Mouse (Mus musculus): ENCODE data around the gene Hmces. TPM values are rescaled to one million over a fixed set of nuclear protein-coding genes. Genes with fewer than 3 reads are reported as not detected.
A peak's percentile ranks its signal among the peaks of the same experiment; 100 is the strongest.
"Not testable (repeated sequence)": the region's sequence is repeated elsewhere in the genome, so short reads cannot be mapped to it uniquely, and the experiment has no call there.

Hmces gene
- polyA plus RNA-seq, 1 experiment from 2014 or later = 51.5 TPM

DNA sequence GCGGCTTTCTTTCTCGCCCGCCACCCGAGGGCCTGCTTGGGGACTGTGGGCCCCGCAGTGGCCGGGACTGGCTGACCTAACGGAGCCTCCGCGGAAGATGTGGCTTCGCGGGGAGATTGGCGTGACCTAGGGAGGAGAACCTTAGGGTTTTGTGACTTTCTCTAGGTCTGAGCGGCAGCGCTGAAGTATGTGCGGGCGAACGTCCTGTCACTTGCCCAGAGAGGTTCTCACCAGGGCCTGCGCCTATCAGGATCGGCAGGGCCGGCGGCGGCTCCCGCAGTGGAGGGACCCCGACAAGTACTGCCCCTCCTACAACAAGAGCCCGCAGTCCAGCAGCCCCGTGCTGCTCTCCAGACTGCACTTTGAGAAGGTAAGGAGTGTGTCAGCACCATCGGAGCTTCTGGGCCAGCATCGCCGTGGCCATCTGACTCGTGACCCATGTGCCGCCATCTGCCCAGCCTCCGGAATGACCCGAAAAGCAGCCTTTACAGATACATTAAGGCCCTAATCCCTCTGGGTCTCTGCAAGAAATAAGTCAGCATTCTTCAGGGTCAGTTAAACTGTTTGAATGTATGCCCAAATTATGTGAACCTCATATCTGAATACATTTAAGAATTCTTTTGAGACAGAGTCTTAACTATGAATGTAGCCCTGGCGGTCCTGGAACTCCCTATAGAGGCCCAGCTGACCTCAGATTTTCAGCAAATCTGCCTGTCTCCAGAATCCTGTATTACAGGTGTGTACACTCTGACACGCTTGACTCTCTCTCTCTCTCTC lies 779 bp downstream of the Hmces start:
- Histone ChIP-seq H3K4me1 (peaks cover 8% of the 10 kb centered on the region), H3K4me2 (replicated peaks) (peak overlapping the region; percentile 69), H3K9me3 (replicated peaks) (no peaks in the 10 kb centered on the region), H3K36me3 (peaks cover 61% of the 10 kb centered on the region), H3K27me3 (no peaks in the 10 kb centered on the region), H3K27ac (replicated peaks) (peak overlapping the region; percentile 89), H3K4me3 (replicated peaks) (peak overlapping the region; percentile 93), H3K9ac (peak overlapping the region; percentile 95)
- ATAC-seq (ENCODE audit: insufficient number of reproducible peaks, low FRiP score, low TSS enrichment, low read depth) = peak; percentile 61
- 2% methylated on average over 35 of the region's 35 CpGs for WGBS

- H3K36me3 ChIP-seq = peaks cover 56% of the 10 kb centered on the region
- H3K9ac ChIP-seq = no peak overlapping the region
- ATAC-seq (ENCODE audit: insufficient number of reproducible peaks, low FRiP score, low TSS enrichment, low read depth) = no peak
- H3K9me3 ChIP-seq (replicated peaks) = no peaks in the 10 kb centered on the region
- H3K27ac ChIP-seq (replicated peaks) = no peak overlapping the region
- no peaks in the 10 kb centered on the region for H3K27me3 ChIP-seq
- H3K4me2 ChIP-seq (replicated peaks) = no peak overlapping the region
- peaks cover 8% of the 10 kb centered on the region for H3K4me1 ChIP-seq
- WGBS = 80% methylated on average over 5 of the region's 5 CpGs
- no peak overlapping the region for H3K4me3 ChIP-seq (replicated peaks)
Measured at GRCm38 (mm10) chr6:87915939-87916338, 2.2 kb downstream of the Hmces start.

DNA sequence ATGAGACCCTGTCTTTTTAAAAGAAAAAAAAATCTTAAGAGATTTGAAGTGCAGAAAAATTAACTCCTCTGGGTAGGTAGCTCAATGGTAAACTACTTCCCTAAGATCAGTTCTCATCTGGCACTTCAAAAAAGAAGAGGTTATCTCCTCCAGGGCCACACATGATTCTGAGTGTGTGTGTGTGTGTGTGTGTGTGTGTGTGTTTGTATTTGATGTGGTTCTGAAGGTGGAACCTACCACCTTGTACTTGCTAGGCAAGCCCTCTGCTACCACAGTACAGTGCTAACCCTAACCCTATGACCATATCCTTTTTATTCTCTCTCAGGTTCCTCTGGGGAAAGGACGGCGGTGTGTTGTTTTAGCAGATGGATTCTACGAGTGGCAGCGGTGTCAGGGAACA lies 7.5 kb downstream of the Hmces start:
- no peaks in the 10 kb centered on the region for H3K9me3 ChIP-seq (replicated peaks)
- no peak overlapping the region for H3K27ac ChIP-seq (replicated peaks)
- H3K9ac ChIP-seq = no peak overlapping the region
- 87% methylated on average over 4 of the region's 4 CpGs for WGBS
- no peaks in the 10 kb centered on the region for H3K27me3 ChIP-seq
- H3K4me1 ChIP-seq = no peaks in the 10 kb centered on the region
- no peak overlapping the region for H3K4me2 ChIP-seq (replicated peaks)
- H3K36me3 ChIP-seq = peaks cover 57% of the 10 kb centered on the region
- H3K4me3 ChIP-seq (replicated peaks) = no peak overlapping the region
- ATAC-seq (ENCODE audit: insufficient number of reproducible peaks, low FRiP score, low TSS enrichment, low read depth) = no peak

DNA sequence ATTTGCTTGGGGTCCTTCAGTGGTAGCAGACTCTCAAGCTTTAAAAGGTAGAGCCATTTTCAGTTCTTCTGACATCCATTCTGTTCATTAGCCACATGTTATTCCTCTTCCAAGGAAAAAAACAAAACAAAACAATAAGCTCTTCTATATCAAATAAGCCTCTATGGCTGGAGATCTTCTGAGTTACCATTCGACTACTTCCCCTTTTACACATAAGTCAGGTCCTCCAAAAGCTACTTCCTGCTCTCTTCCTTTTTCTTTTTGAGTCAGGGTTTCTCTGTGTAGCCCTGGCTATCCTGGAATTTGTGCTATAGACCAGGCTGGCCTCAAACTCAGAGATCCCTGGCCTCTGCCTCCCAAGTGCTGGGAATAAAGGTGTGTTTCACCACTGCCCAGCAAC lies 9.9 kb downstream of the Hmces start:
- H3K9ac ChIP-seq = no peak overlapping the region
- no peaks in the 10 kb centered on the region for H3K4me1 ChIP-seq
- ATAC-seq (ENCODE audit: insufficient number of reproducible peaks, low FRiP score, low TSS enrichment, low read depth) = no peak
- H3K36me3 ChIP-seq = peaks cover 53% of the 10 kb centered on the region
- H3K27ac ChIP-seq (replicated peaks) = no peak overlapping the region
- whole genome bisulfite sequencing = 84% methylated on average over 1 of the region's 1 CpGs
- H3K4me2 ChIP-seq (replicated peaks) = no peak overlapping the region
- no peaks in the 10 kb centered on the region for H3K9me3 ChIP-seq (replicated peaks)
- H3K27me3 ChIP-seq = no peaks in the 10 kb centered on the region
- H3K4me3 ChIP-seq (replicated peaks) = no peak overlapping the region

DNA sequence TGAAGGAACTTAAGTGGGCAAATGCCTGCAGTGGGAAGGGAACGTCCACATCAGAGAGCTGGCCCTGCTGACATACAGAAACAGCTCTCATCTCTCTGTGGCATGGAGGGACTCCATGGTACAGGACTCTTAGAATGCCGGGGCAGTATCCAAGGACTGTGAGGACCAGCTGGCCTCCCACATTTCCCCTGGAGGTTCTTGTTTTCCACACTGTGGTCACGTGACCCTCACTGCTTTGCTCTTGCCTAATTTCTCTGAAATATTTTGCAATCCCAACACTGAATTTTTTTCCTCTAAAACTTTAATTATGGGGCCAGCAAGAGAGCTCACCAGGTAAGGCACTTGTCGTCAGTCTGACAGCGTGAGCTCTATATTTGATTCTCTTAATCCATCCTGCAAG lies 21.3 kb downstream of the Hmces start:
- H3K4me2 ChIP-seq (replicated peaks) = no peak overlapping the region
- no peak overlapping the region for H3K4me3 ChIP-seq (replicated peaks)
- WGBS = 71% methylated on average over 5 of the region's 5 CpGs
- no peak overlapping the region for H3K27ac ChIP-seq (replicated peaks)
- ATAC-seq (ENCODE audit: insufficient number of reproducible peaks, low FRiP score, low TSS enrichment, low read depth) = no peak
- H3K27me3 ChIP-seq = no peaks in the 10 kb centered on the region
- no peak overlapping the region for H3K9ac ChIP-seq
- H3K36me3 ChIP-seq = peaks cover 54% of the 10 kb centered on the region
- H3K9me3 ChIP-seq (replicated peaks) = no peaks in the 10 kb centered on the region
- H3K4me1 ChIP-seq = no peaks in the 10 kb centered on the region

- Histone ChIP-seq H3K27ac (replicated peaks) (no peak overlapping the region), H3K9ac (no peak overlapping the region), H3K36me3 (peaks cover 41% of the 10 kb centered on the region), H3K9me3 (replicated peaks) (no peaks in the 10 kb centered on the region), H3K27me3 (no peaks in the 10 kb centered on the region), H3K4me2 (replicated peaks) (no peak overlapping the region), H3K4me3 (replicated peaks) (no peak overlapping the region), H3K4me1 (no peaks in the 10 kb centered on the region)
- ATAC-seq (ENCODE audit: insufficient number of reproducible peaks, low FRiP score, low TSS enrichment, low read depth) = peak; percentile 90
- 45% methylated on average over 19 of the region's 19 CpGs for WGBS
Measured at GRCm38 (mm10) chr6:87937178-87937788, 23.5 kb downstream of the Hmces start.

GRCm38 (mm10) chr6:87938941-87939340 lies 25.2 kb downstream of the Hmces start:
- H3K27ac ChIP-seq (replicated peaks) = no peak overlapping the region
- 82% methylated on average over 3 of the region's 3 CpGs for WGBS
- ATAC-seq (ENCODE audit: insufficient number of reproducible peaks, low FRiP score, low TSS enrichment, low read depth) = no peak

GRCm38 (mm10) chr6:87942179-87942578 lies 28.4 kb downstream of the Hmces start:
- no peak overlapping the region for H3K27ac ChIP-seq (replicated peaks)
- H3K4me3 ChIP-seq (replicated peaks) = no peak overlapping the region
- 82% methylated on average over 7 of the region's 7 CpGs for WGBS
- no peaks in the 10 kb centered on the region for H3K4me1 ChIP-seq
- H3K9me3 ChIP-seq (replicated peaks) = no peaks in the 10 kb centered on the region
- no peak overlapping the region for H3K9ac ChIP-seq
- no peaks in the 10 kb centered on the region for H3K36me3 ChIP-seq
- ATAC-seq (ENCODE audit: insufficient number of reproducible peaks, low FRiP score, low TSS enrichment, low read depth) = no peak
- H3K27me3 ChIP-seq = no peaks in the 10 kb centered on the region
- no peak overlapping the region for H3K4me2 ChIP-seq (replicated peaks)

More at GRCm38 (mm10) chr6:87938941-87939340, 25.2 kb downstream of the Hmces start:
- Histone ChIP-seq H3K9ac (no peak overlapping the region), H3K4me2 (replicated peaks) (no peak overlapping the region), H3K9me3 (replicated peaks) (no peaks in the 10 kb centered on the region), H3K4me3 (replicated peaks) (no peak overlapping the region), H3K36me3 (peaks cover 26% of the 10 kb centered on the region), H3K4me1 (no peaks in the 10 kb centered on the region), H3K27me3 (no peaks in the 10 kb centered on the region)

DNA sequence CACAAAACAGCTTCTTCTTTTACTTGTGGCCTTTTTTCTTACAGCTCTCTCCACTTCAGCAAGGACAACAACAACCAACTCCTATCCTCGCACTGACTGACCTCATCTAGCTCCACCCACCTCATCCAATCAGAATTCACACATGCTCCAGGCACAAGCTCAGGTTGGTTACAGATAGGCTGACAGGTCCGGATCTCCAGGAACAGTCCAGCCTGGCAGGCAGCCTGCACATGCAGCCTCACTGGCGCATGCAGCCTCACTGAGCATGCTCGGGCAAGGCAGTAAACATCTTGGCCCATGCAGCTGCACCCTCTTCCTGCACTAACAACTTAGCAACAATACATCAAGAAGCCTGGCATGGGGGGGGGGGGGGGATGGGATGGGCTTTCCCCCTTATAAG lies 48.7 kb downstream of the Hmces start:
- not testable (repeated sequence) for H3K36me3 ChIP-seq; H3K27me3 ChIP-seq; H3K27ac ChIP-seq (replicated peaks); H3K9ac ChIP-seq; H3K9me3 ChIP-seq (replicated peaks); H3K4me3 ChIP-seq (replicated peaks); ATAC-seq (ENCODE audit: insufficient number of reproducible peaks, low FRiP score, low TSS enrichment, low read depth); H3K4me1 ChIP-seq; H3K4me2 ChIP-seq (replicated peaks)
- WGBS = 65% methylated on average over 4 of the region's 4 CpGs

- H3K27ac ChIP-seq (replicated peaks) = no peak overlapping the region
- H3K9me3 ChIP-seq (replicated peaks) = no peaks in the 10 kb centered on the region
- no peaks in the 10 kb centered on the region for H3K36me3 ChIP-seq
- no peak overlapping the region for H3K4me2 ChIP-seq (replicated peaks)
- ATAC-seq (ENCODE audit: insufficient number of reproducible peaks, low FRiP score, low TSS enrichment, low read depth) = no peak
- no peaks in the 10 kb centered on the region for H3K4me1 ChIP-seq
- H3K4me3 ChIP-seq (replicated peaks) = no peak overlapping the region
- 23% methylated on average over 2 of the region's 2 CpGs for WGBS
- no peaks in the 10 kb centered on the region for H3K27me3 ChIP-seq
- no peak overlapping the region for H3K9ac ChIP-seq
Measured at GRCm38 (mm10) chr6:87970041-87970440, 56.3 kb downstream of the Hmces start.

DNA sequence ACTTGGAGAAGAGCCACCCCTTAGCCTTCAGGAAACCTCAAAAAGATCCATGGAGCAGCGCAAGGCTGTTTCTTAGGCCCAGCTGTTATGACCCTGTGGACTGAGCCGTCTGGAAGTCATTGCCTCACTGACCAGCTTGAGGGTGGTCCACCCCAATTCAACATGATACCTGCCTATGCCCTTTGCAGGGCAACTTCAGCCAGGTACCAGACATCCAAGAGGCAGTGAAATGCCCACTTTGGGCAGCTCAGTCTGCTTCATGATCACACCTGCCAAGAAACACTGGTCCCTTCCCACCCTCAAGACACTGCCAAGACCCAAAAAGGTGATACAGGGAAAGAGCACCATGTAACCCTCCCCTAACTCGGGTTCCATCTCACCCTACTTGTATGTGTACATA lies 66.0 kb downstream of the Hmces start:
- Histone ChIP-seq H3K27me3 (no peaks in the 10 kb centered on the region), H3K9ac (no peak overlapping the region), H3K9me3 (replicated peaks) (no peaks in the 10 kb centered on the region), H3K4me1 (peaks cover 21% of the 10 kb centered on the region), H3K4me2 (replicated peaks) (peak overlapping the region; percentile 76), H3K4me3 (replicated peaks) (peak overlapping the region; percentile 88), H3K36me3 (peaks cover 8% of the 10 kb centered on the region), H3K27ac (replicated peaks) (peak overlapping the region; percentile 30; the same call in 1 of the 2 replicates)
- ATAC-seq (ENCODE audit: insufficient number of reproducible peaks, low FRiP score, low TSS enrichment, low read depth) = no peak
- 68% methylated on average over 3 of the region's 3 CpGs for WGBS
